15 mouse cellular contexts compared by ENCODE assay signal in genomic region chr5:117566051-117566665, GRCm38 (mm10).
DNase-seq lines count a peak whose midpoint lies in the region; ATAC-seq and TF ChIP-seq lines count a peak whose summit lies in the region.
"Had no signal": no experiment of that assay in that cellular context is flagged by ENCODE, and none has a peak within 500 bp of the region (broad histone marks: within the 10 kb centered on the region; RNA-seq: fewer than 3 reads in every experiment).

No protein-coding gene starts in this region.

- H3K36me3 ChIP-seq in kidney, postnatal 0 days (ENCODE audit: insufficient read depth, low read length), result no peaks in the 10 kb centered on the region
- H3K36me3 ChIP-seq in kidney, embryonic 16.5 days (ENCODE audit: insufficient read depth, low read length), result no peaks in the 10 kb centered on the region
- no peaks in the 10 kb centered on the region for H3K36me3 ChIP-seq in forebrain, embryonic 16.5 days (ENCODE audit: control insufficient read depth, insufficient read depth)
- peaks cover 2% of the 10 kb centered on the region; the same call in 1 of the 2 replicates for H3K36me3 ChIP-seq in midbrain, embryonic 16.5 days (ENCODE audit: control insufficient read depth, insufficient read depth, low read length)
- H3K36me3 ChIP-seq: embryonic facial prominence, embryonic 15.5 days; heart, embryonic 12.5 days; liver, embryonic 15.5 days had no signal

- no peak overlapping the region for H3K27ac ChIP-seq in kidney, postnatal 0 days
- H3K27ac ChIP-seq in kidney, embryonic 16.5 days (ENCODE audit: low read length), result no peak overlapping the region; the same call in 1 of the 2 replicates
- peak overlapping the region; percentile 83 for H3K27ac ChIP-seq in forebrain, embryonic 16.5 days (ENCODE audit: low read length)
- peak overlapping the region; percentile 74 for H3K27ac ChIP-seq in midbrain, embryonic 16.5 days (ENCODE audit: low read length)
- H3K27ac ChIP-seq: embryonic facial prominence, embryonic 15.5 days; gastrocnemius, adult 2 months; liver, embryonic 15.5 days had no signal

- no peaks in the 10 kb centered on the region for H3K27me3 ChIP-seq in kidney, postnatal 0 days (ENCODE audit: insufficient read depth, low read length)
- H3K27me3 ChIP-seq in kidney, embryonic 16.5 days (ENCODE audit: insufficient read depth, low read length), result no peaks in the 10 kb centered on the region
- no peaks in the 10 kb centered on the region for H3K27me3 ChIP-seq in forebrain, embryonic 16.5 days (replicated peaks; ENCODE audit: control insufficient read depth, insufficient read depth, low read length)
- no peaks in the 10 kb centered on the region for H3K27me3 ChIP-seq in midbrain, embryonic 16.5 days (ENCODE audit: control insufficient read depth, insufficient read depth, low read depth, low read length)
- H3K27me3 ChIP-seq: embryonic facial prominence, embryonic 15.5 days; heart, embryonic 12.5 days; liver, embryonic 15.5 days had no signal

- ATAC-seq in kidney, postnatal 0 days (replicated peaks; ENCODE audit: low FRiP score, low read depth), result no peak
- ATAC-seq in kidney, embryonic 16.5 days (ENCODE audit: low FRiP score, low TSS enrichment), result no peak
- ATAC-seq in forebrain, embryonic 16.5 days, result no peak
- ATAC-seq in midbrain, embryonic 16.5 days, result peak; percentile 73

- no peak for TF ChIP-seq CTCF in kidney, postnatal 0 days (IDR thresholded peaks at IDR 0.05; ENCODE audit: low read depth)

- no peak overlapping the region for H3K9ac ChIP-seq in kidney, postnatal 0 days (ENCODE audit: low read depth, low read length)
- H3K9ac ChIP-seq in kidney, embryonic 16.5 days (replicated peaks; ENCODE audit: low read length), result no peak overlapping the region
- no peak overlapping the region for H3K9ac ChIP-seq in forebrain, embryonic 16.5 days (replicated peaks; ENCODE audit: low read depth, low read length)
- H3K9ac ChIP-seq in midbrain, embryonic 16.5 days (ENCODE audit: low read depth, low read length), result no peak overlapping the region
- H3K9ac ChIP-seq: embryonic facial prominence, embryonic 15.5 days; heart, embryonic 12.5 days; liver, embryonic 15.5 days had no signal

- H3K4me2 ChIP-seq in kidney, postnatal 0 days (ENCODE audit: low read length), result no peak overlapping the region
- no peak overlapping the region for H3K4me2 ChIP-seq in kidney, embryonic 16.5 days (replicated peaks; ENCODE audit: low read depth, low read length)
- H3K4me2 ChIP-seq in forebrain, embryonic 16.5 days (ENCODE audit: low read length), result no peak overlapping the region
- no peak overlapping the region for H3K4me2 ChIP-seq in midbrain, embryonic 16.5 days (ENCODE audit: low read length)
- H3K4me2 ChIP-seq: embryonic facial prominence, embryonic 15.5 days; heart, embryonic 12.5 days; liver, embryonic 15.5 days had no signal

- DNase-seq in cerebellum, postnatal 25 days, result peak; percentile 42 to 47
- no peak for DNase-seq in cerebellum, adult 9-10 months
- DNase-seq in kidney, postnatal 0 days (ENCODE audit: low spot score), result peak; percentile 58
- no peak for DNase-seq in thymus, adult 18-20 months
- no peak for DNase-seq in gastrocnemius, postnatal 25 days
- DNase-seq: cerebellum, adult 8-10 months; gastrocnemius, adult 2 months; kidney, postnatal 25 days; right cerebral cortex, postnatal 4 days had no signal

- no peak overlapping the region for H3K4me3 ChIP-seq in kidney, postnatal 0 days (replicated peaks; ENCODE audit: low read depth, low read length)
- no peak overlapping the region for H3K4me3 ChIP-seq in kidney, embryonic 16.5 days (ENCODE audit: low read length)
- H3K4me3 ChIP-seq in forebrain, embryonic 16.5 days (replicated peaks; ENCODE audit: low read length), result no peak overlapping the region
- H3K4me3 ChIP-seq in midbrain, embryonic 16.5 days (ENCODE audit: low read depth, low read length), result no peak overlapping the region
- H3K4me3 ChIP-seq: embryonic facial prominence, embryonic 15.5 days; gastrocnemius, adult 2 months; heart, embryonic 12.5 days; liver, embryonic 15.5 days had no signal

- H3K4me1 ChIP-seq in kidney, postnatal 0 days (replicated peaks; ENCODE audit: insufficient read depth, low read length), result no peaks in the 10 kb centered on the region
- H3K4me1 ChIP-seq in kidney, embryonic 16.5 days (ENCODE audit: insufficient read depth, low read length), result peaks cover 3% of the 10 kb centered on the region; the same call in 1 of the 2 replicates
- H3K4me1 ChIP-seq in forebrain, embryonic 16.5 days (replicated peaks; ENCODE audit: control insufficient read depth, insufficient read depth, low read length), result peaks cover 7% of the 10 kb centered on the region
- H3K4me1 ChIP-seq in midbrain, embryonic 16.5 days (ENCODE audit: control insufficient read depth, insufficient read depth, low read length), result peaks cover 9% of the 10 kb centered on the region
- H3K4me1 ChIP-seq: embryonic facial prominence, embryonic 15.5 days; heart, embryonic 12.5 days; liver, embryonic 15.5 days had no signal

- no peaks in the 10 kb centered on the region for H3K9me3 ChIP-seq in kidney, postnatal 0 days (replicated peaks; ENCODE audit: low read length)
- 0 out of 2 replicates have a peak, but pooled peaks cover 3% of the 10 kb centered on the region for H3K9me3 ChIP-seq in kidney, embryonic 16.5 days (ENCODE audit: low read length)
- H3K9me3 ChIP-seq in forebrain, embryonic 16.5 days (ENCODE audit: control insufficient read depth, low read length), result no peaks in the 10 kb centered on the region
- no peaks in the 10 kb centered on the region for H3K9me3 ChIP-seq in midbrain, embryonic 16.5 days (replicated peaks; ENCODE audit: control insufficient read depth, low read length, poor library complexity, severe bottlenecking)
- H3K9me3 ChIP-seq: embryonic facial prominence, embryonic 15.5 days; heart, embryonic 12.5 days; liver, embryonic 15.5 days had no signal

- 20% methylated on average over 12 of the region's 12 CpGs for WGBS in kidney, postnatal 0 days
- WGBS in kidney, embryonic 16.5 days, result 18% methylated on average over 12 of the region's 12 CpGs
- 49% methylated on average over 12 of the region's 12 CpGs for WGBS in forebrain, embryonic 16.5 days
- 41% methylated on average over 12 of the region's 12 CpGs for WGBS in midbrain, embryonic 16.5 days

Comparison
In these comparisons a context has a peak if more than half of its experiments do, and no peak if none do; other contexts are left out.
1. DNase-seq: peak in cerebellum, postnatal 25 days (2 of 2) and kidney, postnatal 0 days (single experiment); none in cerebellum, adult 9-10 months (single experiment), thymus, adult 18-20 months (0 of 2) and gastrocnemius, postnatal 25 days (single experiment).
2. H3K27ac ChIP-seq: peak in forebrain, embryonic 16.5 days (single experiment) and midbrain, embryonic 16.5 days (single experiment); none in kidney, postnatal 0 days (single experiment) and kidney, embryonic 16.5 days (single experiment).